Mouse (Mus musculus): ENCODE data around the gene Rbm6. TPM values are rescaled to one million over a fixed set of nuclear protein-coding genes. Genes with fewer than 3 reads are reported as not detected.

Rbm6 gene
- polyA plus RNA-seq, 1 experiment from 2014 or later = 17.0 TPM

GRCm38 (mm10) chr9:107887804-107888266, 14.8 kb upstream of the Rbm6 start, which contains the start of gene Mon1a:
TSS of gene Mon1a (plus strand) at chr9:107888151.
- under 1% methylated on average over 28 of the region's 28 CpGs for WGBS (ENCODE audit: insufficient replicate concordance)
- peak within 1 kb of the TSS; percentile 90 for H3K4me3 ChIP-seq (ENCODE audit: low read depth, low read length)

DNA sequence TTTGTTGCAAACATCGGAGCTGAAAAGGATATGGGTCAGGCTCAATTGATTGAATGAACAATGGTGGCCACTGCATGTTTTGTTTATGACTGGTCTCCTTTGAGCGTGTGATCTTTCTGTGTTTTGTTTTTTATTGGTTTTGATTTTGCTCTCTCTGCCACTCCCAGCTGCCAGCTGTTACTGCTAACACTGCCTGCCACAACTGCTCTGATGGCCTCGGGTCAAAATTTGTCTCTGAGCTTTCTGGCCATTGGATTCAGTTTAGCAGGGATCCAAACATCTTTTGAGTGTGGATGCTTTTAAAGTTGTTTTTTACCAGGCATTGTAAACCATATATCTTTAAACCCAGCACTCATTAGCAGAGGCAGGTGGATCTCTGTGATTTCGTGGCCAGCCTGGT, 7.4 kb upstream of the Rbm6 start:
- Histone ChIP-seq H3K27ac (ENCODE audit: low read depth) (no peak overlapping the region), H3K36me3 (replicated peaks; ENCODE audit: insufficient read depth, low read length) (no peaks in the 10 kb centered on the region), H3K4me3 (ENCODE audit: low read depth, low read length) (no peak overlapping the region), H3K4me1 (ENCODE audit: insufficient read depth) (no peaks in the 10 kb centered on the region), H3K9me3 (ENCODE audit: low read length) (no peaks in the 10 kb centered on the region), H3K4me2 (ENCODE audit: low read depth, low read length) (no peak overlapping the region), H3K27me3 (ENCODE audit: insufficient read depth, low read length) (no peaks in the 10 kb centered on the region), H3K9ac (replicated peaks) (no peak overlapping the region)
- DNase-seq (no peak), ATAC-seq (no peak)
- TF ChIP-seq EP300 (IDR thresholded peaks at IDR 0.05; ENCODE audit: low read depth) = no peak
- TF ChIP-seq CTCF (IDR thresholded peaks at IDR 0.05; ENCODE audit: low read depth) = no peak
- 64% methylated on average over 4 of the region's 4 CpGs for WGBS (ENCODE audit: insufficient replicate concordance)

More at GRCm38 (mm10) chr9:107887804-107888266, 14.8 kb upstream of the Rbm6 start, which contains the start of gene Mon1a:
- H3K4me2 ChIP-seq (ENCODE audit: low read depth, low read length) = peak within 1 kb of the TSS; percentile 97
- ATAC-seq = peak; percentile 99
- peak; percentile 88 for DNase-seq
- H3K36me3 ChIP-seq (replicated peaks; ENCODE audit: insufficient read depth, low read length) = no peaks in the 10 kb centered on the region
- peak within 1 kb of the TSS; percentile 88 for H3K9ac ChIP-seq (replicated peaks)
- H3K4me1 ChIP-seq (ENCODE audit: insufficient read depth) = peaks cover 7% of the 10 kb centered on the region
- no peaks in the 10 kb centered on the region for H3K27me3 ChIP-seq (ENCODE audit: insufficient read depth, low read length)
- H3K27ac ChIP-seq (ENCODE audit: low read depth) = peak within 1 kb of the TSS; percentile 92
- H3K9me3 ChIP-seq (ENCODE audit: low read length) = no peaks in the 10 kb centered on the region
- TF ChIP-seq EP300 (IDR thresholded peaks at IDR 0.05; ENCODE audit: low read depth) (peak; percentile 66), CTCF (IDR thresholded peaks at IDR 0.05; ENCODE audit: low read depth) (0 out of 2 replicates have a peak, but pooled peaks have one; percentile 4)

DNA sequence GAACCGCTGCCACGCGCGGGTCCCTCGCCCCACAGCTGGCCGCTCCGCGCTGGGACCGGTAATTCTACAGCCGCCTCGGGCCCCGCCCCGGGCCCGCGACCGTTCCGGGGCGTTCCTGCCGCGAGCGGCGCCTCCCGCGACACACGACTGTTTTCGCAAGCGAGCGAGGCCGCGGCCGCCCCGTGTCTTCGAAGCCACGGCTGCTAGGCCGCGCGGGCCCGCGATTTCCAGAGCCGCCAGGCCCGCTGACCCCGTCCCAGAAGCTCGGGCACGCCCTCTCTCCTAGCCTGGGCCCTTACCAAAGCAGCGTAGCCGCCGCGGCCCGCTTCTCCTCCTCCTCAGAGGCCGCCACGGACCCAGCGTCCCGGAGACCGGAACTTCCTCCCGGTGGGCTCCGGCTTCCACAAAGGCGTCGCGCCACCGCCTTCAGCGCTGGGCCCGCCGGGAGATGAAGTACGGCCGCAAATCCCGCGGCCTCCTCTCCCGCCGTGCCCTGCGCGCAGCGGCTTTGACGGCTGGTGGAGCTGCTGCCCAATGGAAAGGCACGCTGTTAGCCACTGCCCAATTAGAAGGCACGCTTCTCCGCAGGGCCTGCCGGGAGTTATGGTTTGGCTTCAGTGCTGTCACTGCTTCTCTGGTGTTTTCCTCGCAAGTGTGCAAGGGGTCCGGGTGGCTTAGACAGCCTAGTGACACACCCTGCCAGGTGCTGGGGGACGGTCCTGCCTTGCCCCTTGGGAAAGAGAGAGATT, 513 bp downstream of the Rbm6 start:
- H3K9ac ChIP-seq (replicated peaks) = peak overlapping the region; percentile 96
- H3K4me3 ChIP-seq (ENCODE audit: low read depth, low read length) = peak overlapping the region; percentile 88
- peak; percentile 93 for DNase-seq
- no peak for TF ChIP-seq CTCF (IDR thresholded peaks at IDR 0.05; ENCODE audit: low read depth)
- peak; percentile 9; the same call in 1 of the 2 replicates for TF ChIP-seq EP300 (IDR thresholded peaks at IDR 0.05; ENCODE audit: low read depth)
- peak overlapping the region; percentile 98 for H3K27ac ChIP-seq (ENCODE audit: low read depth)
- under 1% methylated on average over 78 of the region's 80 CpGs for WGBS (ENCODE audit: insufficient replicate concordance)
- peaks cover 19% of the 10 kb centered on the region for H3K4me1 ChIP-seq (ENCODE audit: insufficient read depth)
- no peaks in the 10 kb centered on the region for H3K27me3 ChIP-seq (ENCODE audit: insufficient read depth, low read length)
- peak overlapping the region; percentile 78 for H3K4me2 ChIP-seq (ENCODE audit: low read depth, low read length)
- H3K36me3 ChIP-seq (replicated peaks; ENCODE audit: insufficient read depth, low read length) = peaks cover 5% of the 10 kb centered on the region; the same call in 1 of the 2 replicates
- peak; percentile 98 for ATAC-seq
- H3K9me3 ChIP-seq (ENCODE audit: low read length) = no peaks in the 10 kb centered on the region

DNA sequence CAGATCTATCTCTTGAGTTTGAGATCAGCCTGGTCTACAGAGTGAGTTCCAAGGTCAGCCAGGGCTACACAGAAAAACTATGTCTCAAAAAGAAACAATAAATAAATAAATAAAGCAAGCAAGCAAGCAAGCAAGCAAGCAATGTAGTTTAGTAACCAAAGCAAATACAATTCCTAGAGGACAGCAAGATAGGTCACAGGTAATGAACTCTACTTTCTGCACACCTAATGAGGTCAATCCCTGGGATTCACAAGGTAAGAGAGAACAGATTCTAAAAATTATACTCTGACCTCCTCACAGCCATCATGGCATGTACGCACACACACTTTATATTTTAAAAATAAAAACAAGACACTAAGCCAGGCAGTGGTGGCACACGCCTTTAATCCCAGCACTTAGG, 7.0 kb downstream of the Rbm6 start:
- H3K4me1 ChIP-seq (ENCODE audit: insufficient read depth) = peaks cover 4% of the 10 kb centered on the region
- H3K9ac ChIP-seq (replicated peaks) = no peak overlapping the region
- peaks cover 5% of the 10 kb centered on the region; the same call in 1 of the 2 replicates for H3K36me3 ChIP-seq (replicated peaks; ENCODE audit: insufficient read depth, low read length)
- no peak overlapping the region for H3K4me2 ChIP-seq (ENCODE audit: low read depth, low read length)
- TF ChIP-seq EP300 (IDR thresholded peaks at IDR 0.05; ENCODE audit: low read depth) = no peak
- TF ChIP-seq CTCF (IDR thresholded peaks at IDR 0.05; ENCODE audit: low read depth) = no peak
- WGBS (ENCODE audit: insufficient replicate concordance) = 91% methylated on average over 2 of the region's 2 CpGs
- H3K4me3 ChIP-seq (ENCODE audit: low read depth, low read length) = no peak overlapping the region
- H3K27ac ChIP-seq (ENCODE audit: low read depth) = no peak overlapping the region
- no peaks in the 10 kb centered on the region for H3K27me3 ChIP-seq (ENCODE audit: insufficient read depth, low read length)
- DNase-seq = no peak
- ATAC-seq = no peak
- no peaks in the 10 kb centered on the region for H3K9me3 ChIP-seq (ENCODE audit: low read length)

DNA sequence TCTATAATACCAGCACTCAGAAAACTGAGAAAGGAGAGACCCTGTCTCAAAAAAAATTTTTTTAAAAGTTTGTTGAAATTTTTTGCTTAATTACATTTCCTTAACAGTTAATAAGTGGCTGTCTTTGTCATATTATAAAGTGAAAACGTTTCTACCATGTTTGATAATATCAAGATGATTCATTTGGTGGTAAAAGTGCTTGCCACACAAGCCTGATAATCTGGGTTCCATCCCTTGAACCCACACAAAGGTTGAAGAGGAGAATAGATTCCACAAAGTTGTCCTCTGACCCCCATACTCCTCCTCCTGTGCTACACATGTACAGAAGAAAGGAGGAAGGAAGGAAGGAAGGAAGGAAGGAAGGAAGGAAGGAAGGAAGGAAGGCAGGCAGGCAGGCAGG, 8.5 kb downstream of the Rbm6 start:
- no peaks in the 10 kb centered on the region for H3K27me3 ChIP-seq (ENCODE audit: insufficient read depth, low read length)
- H3K36me3 ChIP-seq (replicated peaks; ENCODE audit: insufficient read depth, low read length) = peaks cover 6% of the 10 kb centered on the region; the same call in 1 of the 2 replicates
- H3K4me2 ChIP-seq (ENCODE audit: low read depth, low read length) = no peak overlapping the region
- TF ChIP-seq EP300 (IDR thresholded peaks at IDR 0.05; ENCODE audit: low read depth) (no peak), CTCF (IDR thresholded peaks at IDR 0.05; ENCODE audit: low read depth) (no peak)
- H3K9me3 ChIP-seq (ENCODE audit: low read length) = no peaks in the 10 kb centered on the region
- no peak overlapping the region for H3K27ac ChIP-seq (ENCODE audit: low read depth)
- H3K4me3 ChIP-seq (ENCODE audit: low read depth, low read length) = no peak overlapping the region
- no peak for ATAC-seq
- WGBS (ENCODE audit: insufficient replicate concordance) = 43% methylated on average over 1 of the region's 1 CpGs
- no peak overlapping the region for H3K9ac ChIP-seq (replicated peaks)
- DNase-seq = no peak
- H3K4me1 ChIP-seq (ENCODE audit: insufficient read depth) = peaks cover 2% of the 10 kb centered on the region; the same call in 1 of the 2 replicates

- Histone ChIP-seq H3K4me2 (ENCODE audit: low read depth, low read length) (no peak overlapping the region), H3K9ac (replicated peaks) (no peak overlapping the region), H3K27ac (ENCODE audit: low read depth) (no peak overlapping the region), H3K9me3 (ENCODE audit: low read length) (no peaks in the 10 kb centered on the region), H3K4me3 (ENCODE audit: low read depth, low read length) (no peak overlapping the region), H3K36me3 (replicated peaks; ENCODE audit: insufficient read depth, low read length) (peaks cover 17% of the 10 kb centered on the region), H3K27me3 (ENCODE audit: insufficient read depth, low read length) (no peaks in the 10 kb centered on the region), H3K4me1 (ENCODE audit: insufficient read depth) (no peaks in the 10 kb centered on the region)
- TF ChIP-seq EP300 (IDR thresholded peaks at IDR 0.05; ENCODE audit: low read depth) (peak; percentile 67), CTCF (IDR thresholded peaks at IDR 0.05; ENCODE audit: low read depth) (no peak)
- 60% methylated on average over 3 of the region's 3 CpGs for WGBS (ENCODE audit: insufficient replicate concordance)
- DNase-seq = no peak
- ATAC-seq = peak; percentile 29; the same call in 1 of the 2 replicates
Observed at GRCm38 (mm10) chr9:107858343-107858742, 14.7 kb downstream of the Rbm6 start.
